Mouse (Mus musculus): ENCODE results near the gene Myrf. TPM values are rescaled to one million over a fixed set of nuclear protein-coding genes. Genes with fewer than 3 reads are reported as not detected.

Gene Myrf
- polyA plus RNA-seq, 1 experiment from 2014 or later, result 12.0 TPM

GRCm38 (mm10) chr19:10242916-10243315, 2.4 kb upstream of the Myrf start:
- H3K27me3 ChIP-seq (replicated peaks), result no peaks in the 10 kb centered on the region
- no peak overlapping the region for H3K4me2 ChIP-seq (replicated peaks)
- WGBS, result 26% methylated on average over 8 of the region's 8 CpGs
- no peaks in the 10 kb centered on the region for H3K9me3 ChIP-seq
- H3K36me3 ChIP-seq, result no peaks in the 10 kb centered on the region
- H3K4me3 ChIP-seq (replicated peaks), result no peak overlapping the region
- peaks cover 28% of the 10 kb centered on the region for H3K4me1 ChIP-seq (replicated peaks)
- no peak for ATAC-seq
- no peak overlapping the region for H3K9ac ChIP-seq
- no peak overlapping the region for H3K27ac ChIP-seq

- Histone ChIP-seq H3K4me1 (replicated peaks) (peaks cover 34% of the 10 kb centered on the region), H3K36me3 (no peaks in the 10 kb centered on the region), H3K27me3 (replicated peaks) (no peaks in the 10 kb centered on the region), H3K4me3 (replicated peaks) (peak overlapping the region; percentile 63), H3K9ac (peak overlapping the region; percentile 84), H3K27ac (peak overlapping the region; percentile 56), H3K9me3 (no peaks in the 10 kb centered on the region), H3K4me2 (replicated peaks) (peak overlapping the region; percentile 93)
- WGBS, result 1% methylated on average over 26 of the region's 26 CpGs
- peak; percentile 31; the same call in 1 of the 2 replicates for ATAC-seq
These were observed 434 bp downstream of the Myrf start for GRCm38 (mm10) chr19:10239975-10240653.

- H3K27ac ChIP-seq, result peak overlapping the region; percentile 56
- no peak for ATAC-seq
- H3K9me3 ChIP-seq, result no peaks in the 10 kb centered on the region
- H3K27me3 ChIP-seq (replicated peaks), result no peaks in the 10 kb centered on the region
- H3K4me1 ChIP-seq (replicated peaks), result peaks cover 39% of the 10 kb centered on the region
- no peaks in the 10 kb centered on the region for H3K36me3 ChIP-seq
- peak overlapping the region; percentile 93 for H3K4me2 ChIP-seq (replicated peaks)
- peak overlapping the region; percentile 63 for H3K4me3 ChIP-seq (replicated peaks)
- 23% methylated on average over 2 of the region's 2 CpGs for WGBS
- peak overlapping the region; percentile 84; the same call in 1 of the 2 replicates for H3K9ac ChIP-seq
These were observed 1.1 kb downstream of the Myrf start for GRCm38 (mm10) chr19:10239419-10239818.

- peaks cover 44% of the 10 kb centered on the region for H3K4me1 ChIP-seq (replicated peaks)
- peak overlapping the region; percentile 63 for H3K4me3 ChIP-seq (replicated peaks)
- no peaks in the 10 kb centered on the region for H3K9me3 ChIP-seq
- H3K27me3 ChIP-seq (replicated peaks), result no peaks in the 10 kb centered on the region
- peak; percentile 14 for ATAC-seq
- H3K36me3 ChIP-seq, result no peaks in the 10 kb centered on the region
- WGBS, result 43% methylated on average over 3 of the region's 3 CpGs
- H3K27ac ChIP-seq, result peak overlapping the region; percentile 60; the same call in 1 of the 2 replicates
- H3K9ac ChIP-seq, result peak overlapping the region; percentile 17; the same call in 1 of the 2 replicates
- peak overlapping the region; percentile 93 for H3K4me2 ChIP-seq (replicated peaks)
These were observed 2.1 kb downstream of the Myrf start for GRCm38 (mm10) chr19:10238477-10238876.

- WGBS, result 49% methylated on average over 9 of the region's 9 CpGs
- ATAC-seq, result peak; percentile 84
- Histone ChIP-seq H3K36me3 (no peaks in the 10 kb centered on the region), H3K4me2 (replicated peaks) (peak overlapping the region; percentile 33), H3K9ac (0 out of 2 replicates have a peak overlapping the region, but pooled peaks have one; percentile 3), H3K27ac (peak overlapping the region; percentile 77), H3K27me3 (replicated peaks) (no peaks in the 10 kb centered on the region), H3K9me3 (no peaks in the 10 kb centered on the region), H3K4me3 (replicated peaks) (no peak overlapping the region), H3K4me1 (replicated peaks) (peaks cover 61% of the 10 kb centered on the region)
These were observed 4.6 kb downstream of the Myrf start for GRCm38 (mm10) chr19:10235784-10236565.

GRCm38 (mm10) chr19:10232327-10233017, 8.1 kb downstream of the Myrf start:
- no peak overlapping the region for H3K4me2 ChIP-seq (replicated peaks)
- peaks cover 4% of the 10 kb centered on the region; the same call in 1 of the 2 replicates for H3K36me3 ChIP-seq
- no peak for ATAC-seq
- 43% methylated on average over 9 of the region's 9 CpGs for WGBS
- H3K4me3 ChIP-seq (replicated peaks), result no peak overlapping the region
- H3K4me1 ChIP-seq (replicated peaks), result peaks cover 50% of the 10 kb centered on the region
- H3K9ac ChIP-seq, result no peak overlapping the region
- 0 out of 2 replicates have a peak overlapping the region, but pooled peaks have one; percentile 17 for H3K27ac ChIP-seq
- H3K27me3 ChIP-seq (replicated peaks), result no peaks in the 10 kb centered on the region
- H3K9me3 ChIP-seq, result no peaks in the 10 kb centered on the region

- no peaks in the 10 kb centered on the region for H3K9me3 ChIP-seq
- H3K27me3 ChIP-seq (replicated peaks), result no peaks in the 10 kb centered on the region
- H3K4me2 ChIP-seq (replicated peaks), result no peak overlapping the region
- 0 out of 2 replicates have a peak overlapping the region, but pooled peaks have one; percentile 6 for H3K27ac ChIP-seq
- H3K36me3 ChIP-seq, result peaks cover 4% of the 10 kb centered on the region; the same call in 1 of the 2 replicates
- ATAC-seq, result no peak
- WGBS, result 36% methylated on average over 5 of the region's 5 CpGs
- peaks cover 49% of the 10 kb centered on the region for H3K4me1 ChIP-seq (replicated peaks)
- no peak overlapping the region for H3K4me3 ChIP-seq (replicated peaks)
- H3K9ac ChIP-seq, result no peak overlapping the region
These were observed 8.7 kb downstream of the Myrf start for GRCm38 (mm10) chr19:10231871-10232270.

GRCm38 (mm10) chr19:10231016-10231415, 9.5 kb downstream of the Myrf start:
- H3K9ac ChIP-seq, result no peak overlapping the region
- peak; percentile 3; the same call in 1 of the 2 replicates for ATAC-seq
- no peaks in the 10 kb centered on the region for H3K27me3 ChIP-seq (replicated peaks)
- no peak overlapping the region for H3K4me2 ChIP-seq (replicated peaks)
- H3K27ac ChIP-seq, result no peak overlapping the region
- peaks cover 41% of the 10 kb centered on the region for H3K4me1 ChIP-seq (replicated peaks)
- 20% methylated on average over 7 of the region's 7 CpGs for WGBS
- H3K4me3 ChIP-seq (replicated peaks), result no peak overlapping the region
- H3K36me3 ChIP-seq, result peaks cover 4% of the 10 kb centered on the region; the same call in 1 of the 2 replicates
- H3K9me3 ChIP-seq, result no peaks in the 10 kb centered on the region

GRCm38 (mm10) chr19:10225767-10226166, 14.8 kb downstream of the Myrf start:
- no peaks in the 10 kb centered on the region for H3K9me3 ChIP-seq
- H3K4me1 ChIP-seq (replicated peaks), result peaks cover 45% of the 10 kb centered on the region
- 28% methylated on average over 4 of the region's 4 CpGs for WGBS
- H3K4me3 ChIP-seq (replicated peaks), result no peak overlapping the region
- peak overlapping the region; percentile 64 for H3K27ac ChIP-seq
- ATAC-seq, result peak; percentile 52
- peak overlapping the region; percentile 48; the same call in 1 of the 2 replicates for H3K4me2 ChIP-seq (replicated peaks)
- no peaks in the 10 kb centered on the region for H3K27me3 ChIP-seq (replicated peaks)
- H3K9ac ChIP-seq, result no peak overlapping the region
- H3K36me3 ChIP-seq, result peaks cover 4% of the 10 kb centered on the region; the same call in 1 of the 2 replicates

GRCm38 (mm10) chr19:10224637-10225453, 15.7 kb downstream of the Myrf start:
- Histone ChIP-seq H3K4me3 (replicated peaks) (no peak overlapping the region), H3K36me3 (peaks cover 4% of the 10 kb centered on the region; the same call in 1 of the 2 replicates), H3K27ac (peak overlapping the region; percentile 62), H3K27me3 (replicated peaks) (no peaks in the 10 kb centered on the region), H3K4me2 (replicated peaks) (peak overlapping the region; percentile 48), H3K9me3 (no peaks in the 10 kb centered on the region), H3K9ac (peak overlapping the region; percentile 2; the same call in 1 of the 2 replicates), H3K4me1 (replicated peaks) (peaks cover 39% of the 10 kb centered on the region)
- peak; percentile 20 for ATAC-seq
- WGBS, result 15% methylated on average over 25 of the region's 26 CpGs

- WGBS, result 81% methylated on average over 4 of the region's 4 CpGs
These were observed 17.0 kb downstream of the Myrf start for GRCm38 (mm10) chr19:10223561-10223960.

More at GRCm38 (mm10) chr19:10223561-10223960, 17.0 kb downstream of the Myrf start:
- no peak for ATAC-seq
- H3K36me3 ChIP-seq, result no peaks in the 10 kb centered on the region
- H3K9me3 ChIP-seq, result no peaks in the 10 kb centered on the region
- H3K4me2 ChIP-seq (replicated peaks), result no peak overlapping the region
- H3K27me3 ChIP-seq (replicated peaks), result no peaks in the 10 kb centered on the region
- no peak overlapping the region for H3K9ac ChIP-seq
- 0 out of 2 replicates have a peak overlapping the region, but pooled peaks have one; percentile 48 for H3K27ac ChIP-seq
- H3K4me3 ChIP-seq (replicated peaks), result no peak overlapping the region
- peaks cover 40% of the 10 kb centered on the region for H3K4me1 ChIP-seq (replicated peaks)

All from intestine, embryonic 15.5 days (tissue).